Mouse (Mus musculus) ES-E14 (cell line): ENCODE data around the gene Sh3kbp1.

ENCODE experiments used
- CHD2 ChIP-seq: IDR thresholded peaks from 2 replicates; pipeline ENCODE4 v1.6.1; 2014; ENCODE audit warnings: mild to moderate bottlenecking, low read depth, low read length, inconsistent platforms
- HCFC1 ChIP-seq: IDR thresholded peaks from 2 replicates; pipeline ENCODE4 v1.6.1; 2012; ENCODE audit warnings: low read length, inconsistent platforms, borderline replicate concordance; ENCODE audit not compliant: insufficient read depth
- MAFK ChIP-seq: IDR thresholded peaks from 2 replicates; pipeline ENCODE4 v1.6.1; 2014; ENCODE audit warnings: mild to moderate bottlenecking, low read depth, low read length, inconsistent platforms; ENCODE audit not compliant: insufficient read depth
- ZC3H11A ChIP-seq: IDR thresholded peaks from 2 replicates; pipeline ENCODE4 v1.6.1; 2012; ENCODE audit warnings: low read depth, mild to moderate bottlenecking, inconsistent platforms, low read length, borderline replicate concordance
- ZNF384 ChIP-seq: IDR thresholded peaks from 2 replicates; pipeline ENCODE4 v1.6.1; 2012; ENCODE audit warnings: low read depth, low read length, inconsistent platforms

- TF ChIP-seq HCFC1 (no peak), MAFK (no peak), CHD2 (no peak), ZC3H11A (no peak), ZNF384 (no peak)
Measured at GRCm38 (mm10) chrX:159606936-159607335, 20.1 kb upstream of the Sh3kbp1 start.
